Mouse (Mus musculus) thymus, adult 2 months (tissue): ENCODE data around the gene Cyp4a32.

ENCODE experiments used
- CTCF ChIP-seq: fragments of 200-500 bp; IDR thresholded peaks from 2 replicates; pipeline ENCODE4 v1.5.1; 2012; ENCODE audit warnings: mild to moderate bottlenecking, control low read depth, low read length, moderate library complexity, borderline replicate concordance; ENCODE audit not compliant: control insufficient read depth, poor library complexity, insufficient read depth; ENCODE audit errors: extremely low read depth
- POLR2A ChIP-seq: fragments of 200-500 bp; IDR thresholded peaks from 2 replicates; pipeline ENCODE4 v1.6.1; 2012; ENCODE audit warnings: mild to moderate bottlenecking, low read length, control low read depth, moderate library complexity; ENCODE audit not compliant: control insufficient read depth, poor library complexity, insufficient read depth; ENCODE audit errors: extremely low read depth

DNA sequence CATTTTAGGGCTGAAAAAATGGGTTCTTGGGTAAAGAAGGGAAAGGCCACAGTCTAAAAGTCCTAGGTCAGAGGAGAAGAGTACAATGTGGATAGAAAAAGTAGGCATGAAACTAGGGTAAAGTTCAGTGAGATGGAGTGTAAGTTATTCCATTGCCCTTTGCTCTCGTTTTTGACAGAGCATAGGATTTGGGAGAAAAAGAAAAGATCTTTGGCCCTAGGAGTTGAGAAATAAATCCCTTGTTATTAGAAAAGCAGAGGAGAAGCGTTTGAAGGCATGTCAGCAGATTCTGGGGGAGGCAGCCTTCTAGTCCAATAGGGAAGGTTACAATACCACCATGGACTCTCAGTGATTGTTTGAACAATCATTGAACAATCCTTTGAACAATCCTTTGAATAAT lies 45.3 kb upstream of the Cyp4a32 start:
- TF ChIP-seq POLR2A: no peak
- no peak for TF ChIP-seq CTCF
